Mouse (Mus musculus) frontal cortex, adult (tissue): ENCODE data around the gene Map4k4.

ENCODE experiments used
- ATAC-seq: cut with Nextera tagmentation; 2 replicates; pipeline ENCODE4 v1.9.2; 2017; ENCODE audit warnings: mild to moderate bottlenecking, moderate library complexity, mixed read lengths; ENCODE audit not compliant: low TSS enrichment

Map4k4 gene

DNA sequence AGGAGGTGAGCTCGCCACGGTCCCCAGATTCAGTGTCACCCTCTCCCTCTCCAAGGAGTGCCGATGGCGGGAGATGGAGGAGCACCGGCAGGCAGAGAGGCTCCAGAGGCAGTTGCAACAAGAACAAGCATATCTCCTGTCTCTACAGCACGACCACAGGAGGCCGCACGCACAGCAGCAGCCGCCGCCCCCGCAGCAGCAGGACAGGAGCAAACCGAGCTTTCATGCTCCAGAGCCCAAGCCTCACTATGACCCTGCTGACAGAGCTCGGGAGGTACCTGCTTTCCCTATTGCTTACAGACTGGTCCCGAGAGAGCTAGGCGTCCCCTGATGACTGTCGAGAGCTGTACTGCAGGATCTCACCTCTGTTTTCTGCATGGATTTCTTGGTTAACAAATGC lies 99.8 kb downstream of the Map4k4 start:
- peak; percentile 52 for ATAC-seq

DNA sequence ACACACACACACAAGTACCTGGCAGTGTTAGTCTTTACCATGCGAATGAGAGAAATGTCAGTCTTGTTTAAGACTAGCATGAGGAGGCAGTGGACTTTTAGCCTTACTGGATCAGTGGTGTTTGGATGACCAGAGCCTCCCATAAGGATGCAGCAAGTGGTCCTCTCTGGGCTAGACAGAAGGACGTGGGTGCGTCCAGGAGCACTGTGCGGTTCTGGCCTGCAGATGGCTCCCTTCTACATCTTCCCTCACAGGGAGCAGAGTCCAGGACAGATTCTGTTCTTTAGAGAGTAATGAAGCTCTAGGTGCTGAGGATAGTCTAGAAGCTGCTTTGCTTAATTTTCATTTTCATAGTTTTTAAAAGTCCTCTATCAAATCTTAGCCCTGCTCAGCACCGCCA lies 100.2 kb downstream of the Map4k4 start:
- ATAC-seq: peak; percentile 87

DNA sequence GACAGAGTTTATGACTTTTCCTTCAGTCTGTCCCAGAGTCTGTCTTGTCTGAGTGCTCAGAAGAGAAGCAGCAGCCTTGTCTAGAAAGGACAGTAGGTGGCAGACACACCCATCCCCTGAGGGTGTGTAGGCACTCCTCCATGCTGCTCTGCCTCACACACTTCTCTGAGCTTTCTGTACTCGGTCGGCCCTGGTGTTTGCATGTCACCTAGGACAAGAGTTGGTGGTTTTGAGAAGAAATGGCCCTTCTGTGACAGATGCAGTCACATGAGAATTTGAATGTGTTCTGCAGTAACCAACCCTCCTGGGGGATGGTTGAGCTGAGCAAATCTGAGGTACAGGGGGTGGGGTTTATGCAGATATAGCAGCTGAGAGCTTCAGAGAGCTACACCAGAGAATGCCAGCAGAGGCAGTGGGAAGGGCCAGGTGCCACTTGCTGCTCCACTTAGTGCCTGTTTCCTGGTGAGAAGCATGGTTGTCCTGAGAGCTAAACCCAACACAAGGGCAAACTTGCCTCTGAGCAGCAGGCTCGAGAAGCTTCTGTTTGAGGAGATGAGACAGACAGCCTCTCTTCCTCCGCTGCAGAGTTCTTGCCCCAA lies 101.5 kb downstream of the Map4k4 start:
- ATAC-seq: peak; percentile 58

DNA sequence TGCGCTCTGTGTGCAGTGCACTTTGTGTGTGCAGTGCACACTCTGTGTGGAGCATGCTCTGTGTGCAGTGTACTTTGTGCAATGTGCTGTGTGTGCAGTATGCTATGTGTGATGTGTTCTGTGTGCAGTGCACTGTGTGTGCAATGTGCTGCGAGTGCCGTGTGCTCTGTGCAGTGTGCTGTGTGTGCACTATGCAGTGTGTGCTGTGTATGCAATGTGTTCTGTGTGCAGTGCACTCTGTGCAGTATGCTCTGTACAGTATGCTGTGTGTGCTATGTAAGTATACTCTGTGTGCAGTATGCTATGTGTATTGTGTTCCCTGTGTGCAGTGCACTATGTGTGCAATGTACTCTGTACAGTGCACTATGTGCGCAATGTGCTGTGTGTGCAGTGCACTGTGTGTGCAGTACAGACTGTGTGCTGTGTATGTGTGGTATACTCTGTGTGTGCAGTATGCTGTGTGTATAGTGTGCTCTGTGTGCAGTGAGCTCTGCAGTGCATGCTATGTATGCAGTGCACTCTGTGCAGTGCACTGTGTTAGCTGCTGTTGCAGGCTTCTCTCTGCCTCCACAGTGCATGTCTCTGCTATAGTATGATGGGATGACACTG lies 105.4 kb downstream of the Map4k4 start:
- no peak for ATAC-seq

DNA sequence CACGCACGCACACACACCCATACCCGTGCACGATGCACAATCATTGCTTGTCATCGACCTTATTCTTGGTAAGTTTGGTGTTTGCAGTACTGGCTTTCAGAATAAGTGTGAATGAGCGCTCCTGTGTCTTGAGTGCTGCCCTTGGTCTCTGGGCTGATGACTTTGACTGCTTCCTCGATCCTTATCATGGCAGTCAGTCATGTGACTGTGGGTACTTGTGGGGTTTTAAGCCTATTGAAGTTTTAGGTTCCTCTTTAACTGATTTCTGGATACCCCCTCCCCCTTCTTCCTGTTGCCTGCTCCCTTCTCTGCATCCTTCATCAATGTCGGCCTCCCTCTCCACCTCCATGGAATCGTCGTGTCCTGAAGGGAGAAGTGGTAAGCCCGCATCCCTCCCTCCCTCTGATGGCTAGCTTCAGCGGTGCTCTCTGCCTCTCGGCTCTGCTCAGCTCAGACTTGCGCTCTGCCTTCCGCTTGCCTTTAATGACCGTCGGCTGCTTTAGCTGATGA lies 107.3 kb downstream of the Map4k4 start:
- no peak for ATAC-seq

DNA sequence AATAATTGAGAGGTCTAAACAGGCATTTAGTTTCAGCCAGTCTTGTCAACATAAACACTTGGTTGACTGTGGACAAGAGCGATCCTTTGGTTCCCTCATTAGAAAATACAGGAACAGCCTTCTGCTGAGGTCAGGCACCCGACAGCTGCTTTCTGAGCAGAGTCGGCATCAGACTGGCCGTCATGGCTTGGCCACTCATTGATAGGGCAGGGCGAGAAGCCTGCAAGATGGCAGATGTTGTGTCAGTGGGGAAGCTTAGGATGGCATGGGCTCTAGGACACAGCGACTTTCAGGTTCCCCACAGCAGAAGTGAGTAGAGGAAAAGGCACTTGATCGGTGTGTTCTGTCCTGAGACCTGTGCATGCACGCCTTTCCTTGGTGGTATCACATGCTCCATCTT lies 112.0 kb downstream of the Map4k4 start:
- ATAC-seq: no peak

DNA sequence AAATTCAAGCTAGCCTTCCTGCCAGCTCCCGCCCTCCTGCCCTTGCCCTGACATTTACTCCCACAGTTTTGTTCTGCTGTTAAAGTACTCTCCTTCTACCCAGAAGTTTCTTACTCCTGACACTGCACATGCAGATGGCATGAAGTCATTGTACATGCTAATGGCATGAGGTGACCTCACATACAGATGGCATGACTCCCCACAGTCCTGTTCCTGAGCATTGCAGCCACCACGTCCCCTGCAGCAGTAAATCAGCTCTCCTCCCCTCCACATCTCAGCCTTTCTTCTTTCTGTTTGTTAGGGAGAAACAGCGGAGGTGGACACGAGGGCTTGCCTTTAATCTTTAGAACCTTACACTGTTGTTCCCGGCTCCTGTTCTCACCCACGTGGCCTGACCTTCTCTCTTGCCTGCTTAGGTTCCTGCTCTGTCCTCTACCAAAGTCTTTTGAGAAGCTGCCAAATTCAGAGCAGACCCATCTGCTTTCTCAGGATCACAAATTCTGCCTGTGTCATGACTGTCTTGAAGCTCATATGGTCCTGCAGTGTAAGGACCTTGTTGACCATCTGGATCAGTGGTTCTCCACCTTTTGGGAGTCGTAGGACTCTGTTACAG lies 114.5 kb downstream of the Map4k4 start:
- no peak for ATAC-seq

DNA sequence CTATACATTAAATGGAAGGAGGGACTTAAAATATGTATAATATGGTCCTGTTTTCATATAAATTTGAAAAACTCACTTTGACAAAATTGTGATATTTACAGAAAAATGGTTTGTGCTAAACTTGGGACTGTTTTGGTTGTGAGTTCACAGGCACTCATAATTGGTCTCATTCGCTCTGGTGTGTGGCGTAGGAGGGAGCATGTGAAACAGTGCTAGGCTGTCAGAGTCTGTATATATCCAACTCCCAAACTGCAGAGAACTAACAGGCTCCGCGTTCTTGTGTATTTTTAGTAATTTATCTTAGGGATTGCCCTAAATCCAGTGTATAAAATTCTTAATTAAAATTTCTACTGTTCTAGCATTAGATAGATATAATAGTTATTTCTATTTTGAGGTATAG lies 120.9 kb downstream of the Map4k4 start:
- ATAC-seq: peak; percentile 71

DNA sequence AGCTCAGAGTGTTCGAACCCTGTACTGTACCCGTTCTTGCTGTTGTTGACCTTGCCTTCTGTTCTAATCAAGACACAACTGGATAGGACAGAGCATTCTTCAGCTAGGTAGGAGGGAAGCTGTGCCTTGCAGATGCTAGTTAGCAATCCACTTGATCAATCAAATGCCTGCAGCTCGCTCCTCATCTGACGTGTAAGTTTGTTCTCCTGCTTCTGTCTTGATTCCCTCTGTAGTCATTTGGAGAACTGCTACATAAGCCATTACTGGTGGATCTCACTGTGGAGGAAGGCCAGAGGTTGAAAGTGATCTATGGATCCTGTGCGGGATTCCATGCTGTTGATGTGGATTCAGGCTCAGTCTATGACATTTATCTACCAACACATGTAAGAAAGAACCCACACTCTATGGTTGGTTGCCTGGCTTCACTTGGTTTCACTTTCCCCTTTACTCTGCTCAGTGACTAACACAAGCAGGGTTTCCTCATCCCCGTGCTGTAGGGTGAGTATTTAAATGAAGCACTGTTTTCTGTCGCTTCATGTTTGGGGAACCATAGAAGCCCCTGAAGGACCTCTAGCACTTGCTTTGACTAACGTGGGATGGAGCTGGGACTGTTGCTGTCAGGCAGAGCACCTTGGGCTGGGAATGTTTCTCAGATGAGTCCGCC lies 121.9 kb downstream of the Map4k4 start:
- ATAC-seq: no peak

DNA sequence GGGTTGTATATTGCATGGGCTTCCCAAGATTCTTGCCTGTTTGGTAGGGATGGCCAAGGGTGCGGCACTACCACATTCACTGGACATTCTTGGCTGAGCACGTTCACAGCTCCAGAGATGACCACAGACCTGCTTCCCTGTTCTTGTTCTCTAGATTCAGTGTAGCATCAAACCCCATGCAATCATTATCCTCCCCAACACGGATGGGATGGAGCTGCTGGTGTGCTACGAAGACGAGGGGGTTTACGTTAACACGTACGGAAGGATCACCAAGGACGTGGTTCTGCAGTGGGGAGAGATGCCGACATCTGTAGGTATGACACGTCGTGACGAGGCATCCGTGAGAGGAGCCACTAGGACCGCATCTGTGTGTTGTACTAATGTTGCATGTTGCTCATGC lies 122.5 kb downstream of the Map4k4 start:
- no peak for ATAC-seq

DNA sequence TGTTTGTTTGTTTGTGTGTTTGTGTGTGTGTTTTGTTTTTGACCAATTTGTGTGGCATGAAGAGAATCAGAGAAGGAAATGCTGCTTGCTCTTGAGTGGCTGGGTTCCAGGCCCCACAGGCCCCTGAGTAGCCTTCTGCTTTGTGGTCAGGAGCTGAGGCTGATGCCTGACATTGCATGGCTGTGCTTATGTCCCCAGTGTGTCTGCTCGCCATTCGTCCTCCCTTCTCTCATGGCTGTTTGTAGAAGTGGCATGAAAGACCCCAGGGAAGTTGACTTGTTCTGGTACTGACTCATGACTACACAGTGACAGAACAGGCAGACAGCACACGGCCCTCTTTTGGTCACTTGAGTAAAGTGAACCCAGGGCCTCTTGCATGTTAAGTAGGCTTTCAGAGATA lies 123.0 kb downstream of the Map4k4 start:
- no peak for ATAC-seq

DNA sequence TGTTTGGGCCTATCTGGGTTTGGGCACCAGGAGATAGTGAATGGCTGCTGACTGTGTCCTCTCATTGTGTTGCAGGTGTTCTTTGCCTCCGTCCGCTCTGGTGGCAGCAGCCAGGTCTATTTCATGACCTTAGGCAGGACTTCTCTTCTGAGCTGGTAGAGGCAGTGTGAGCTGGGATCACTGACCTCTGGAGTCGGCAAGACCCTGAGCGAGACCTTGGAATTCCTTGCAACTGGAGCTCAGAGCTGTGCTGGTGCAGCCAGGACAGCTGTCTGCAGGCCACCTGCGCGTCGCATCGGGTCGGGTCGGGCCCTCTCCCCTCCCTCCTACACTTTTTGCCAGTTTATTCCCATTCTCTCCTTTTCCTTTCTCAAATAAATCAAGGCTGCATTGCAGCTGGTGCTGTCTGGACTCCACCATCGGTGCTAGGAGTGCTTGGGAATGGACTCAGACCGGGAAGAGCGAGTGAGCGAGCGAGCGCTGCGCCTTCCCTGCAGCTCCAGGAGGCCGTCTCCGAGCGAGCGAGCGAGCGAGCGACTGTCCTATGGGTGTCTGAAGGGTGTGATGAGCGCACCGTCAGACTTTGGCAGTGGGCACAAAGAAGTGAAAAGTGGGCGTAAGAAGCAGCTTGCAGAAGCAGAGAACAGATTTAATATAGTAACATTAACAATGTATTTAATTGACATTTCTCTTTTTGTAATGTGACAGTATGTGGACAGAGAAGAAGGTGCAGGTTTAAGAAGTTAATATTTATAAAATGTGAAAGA lies 124.0 kb downstream of the Map4k4 start:
- ATAC-seq: peak; percentile 84

DNA sequence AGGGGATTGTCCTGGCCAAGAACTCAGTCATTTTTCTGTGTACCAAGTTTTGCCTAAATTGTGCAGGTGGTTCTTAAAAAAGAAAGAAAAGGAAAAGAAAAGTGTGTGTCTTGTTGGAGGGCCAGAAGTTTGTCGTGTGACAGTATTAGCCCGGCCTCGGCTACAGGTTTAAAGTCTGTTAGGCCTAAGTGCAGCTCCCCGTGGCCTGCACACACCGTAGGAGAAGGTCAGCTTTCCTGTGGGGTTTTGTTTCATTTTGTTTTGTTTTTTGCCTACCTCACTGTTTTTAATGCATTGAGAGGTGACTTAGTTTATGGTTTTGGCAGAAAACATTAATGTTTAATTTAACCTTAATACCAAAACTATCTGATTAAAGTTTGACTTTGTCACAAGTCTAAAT lies 124.7 kb downstream of the Map4k4 start:
- no peak for ATAC-seq

DNA sequence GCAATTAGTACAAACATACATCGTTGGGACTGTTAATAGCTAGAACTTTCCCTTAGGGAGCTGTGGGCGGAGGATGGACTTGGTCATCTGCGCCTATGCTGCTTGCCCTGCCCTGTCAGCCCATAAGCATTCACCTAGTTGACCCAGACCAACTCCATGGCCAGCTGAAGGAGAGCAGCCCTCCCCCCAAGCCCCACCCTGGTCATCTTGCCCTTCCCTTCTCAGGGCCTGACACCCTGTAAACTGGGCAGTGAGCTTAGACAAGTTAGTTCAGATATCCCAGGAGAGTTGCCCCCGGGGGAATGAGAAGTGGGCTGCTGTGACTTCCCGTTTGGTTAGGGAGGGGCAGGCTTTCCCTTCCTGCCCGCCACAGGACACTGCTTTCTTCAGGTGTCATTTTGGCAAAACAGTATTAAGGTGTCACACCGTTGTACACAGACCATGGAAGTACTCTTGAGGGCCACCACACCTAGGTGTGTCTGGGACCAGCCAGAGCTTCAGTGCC lies 126.5 kb downstream of the Map4k4 start:
- no peak for ATAC-seq

DNA sequence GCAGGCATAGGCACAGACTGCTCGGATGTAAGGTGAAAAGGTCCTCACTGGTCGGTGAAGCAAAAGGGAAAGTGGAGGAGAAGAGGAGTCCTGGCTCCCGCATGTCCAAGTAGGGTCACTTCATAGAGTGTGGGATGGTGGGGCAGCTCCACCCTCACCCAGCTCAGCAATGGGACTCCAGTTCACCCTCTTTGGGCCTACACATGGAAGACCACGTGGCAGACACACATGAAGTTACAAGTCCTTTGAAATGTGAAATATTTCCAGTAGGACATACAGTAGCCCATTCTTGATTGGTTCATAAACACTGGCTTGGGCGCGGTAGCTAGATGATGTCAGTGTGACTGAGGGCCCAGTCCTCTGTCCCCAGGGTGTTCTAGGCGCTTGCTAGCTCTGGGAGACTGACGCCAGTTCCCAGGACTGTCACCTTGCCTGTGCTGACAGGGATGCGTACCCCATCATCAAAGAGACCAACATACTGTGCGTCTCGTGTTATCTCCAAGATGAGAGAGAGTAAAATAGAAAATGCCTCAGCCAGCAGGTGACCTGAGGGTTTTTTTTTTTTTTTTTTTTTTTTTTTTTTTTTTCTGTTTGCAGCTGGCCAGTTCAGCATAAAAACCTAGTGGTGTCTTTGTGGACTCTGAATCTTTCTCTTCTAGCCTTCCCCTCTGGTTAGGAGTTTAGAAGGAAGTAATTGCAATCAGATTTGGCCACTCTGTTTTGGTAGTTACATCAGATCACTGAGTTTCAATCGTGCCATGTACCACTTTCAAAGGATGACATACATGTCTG lies 127.7 kb downstream of the Map4k4 start:
- no peak for ATAC-seq

DNA sequence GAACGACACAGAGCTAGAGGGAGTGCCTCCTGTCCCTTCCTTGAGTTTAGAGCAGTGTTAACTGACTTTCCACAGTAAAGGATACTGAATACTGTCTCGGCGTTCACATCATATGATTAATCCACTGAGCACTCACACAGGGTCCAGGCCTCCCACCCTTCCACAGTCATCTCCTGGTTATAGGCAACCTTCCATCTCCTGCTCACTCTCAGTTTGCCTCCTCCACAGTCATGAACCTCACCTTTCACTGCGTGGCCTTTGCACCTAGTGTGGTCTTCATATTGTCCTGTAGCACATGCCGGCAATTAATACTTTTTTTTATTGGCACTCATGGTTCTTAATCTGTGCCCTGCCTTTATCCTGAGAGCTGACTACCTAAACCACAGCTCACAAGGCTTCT lies 128.9 kb downstream of the Map4k4 start:
- no peak for ATAC-seq

DNA sequence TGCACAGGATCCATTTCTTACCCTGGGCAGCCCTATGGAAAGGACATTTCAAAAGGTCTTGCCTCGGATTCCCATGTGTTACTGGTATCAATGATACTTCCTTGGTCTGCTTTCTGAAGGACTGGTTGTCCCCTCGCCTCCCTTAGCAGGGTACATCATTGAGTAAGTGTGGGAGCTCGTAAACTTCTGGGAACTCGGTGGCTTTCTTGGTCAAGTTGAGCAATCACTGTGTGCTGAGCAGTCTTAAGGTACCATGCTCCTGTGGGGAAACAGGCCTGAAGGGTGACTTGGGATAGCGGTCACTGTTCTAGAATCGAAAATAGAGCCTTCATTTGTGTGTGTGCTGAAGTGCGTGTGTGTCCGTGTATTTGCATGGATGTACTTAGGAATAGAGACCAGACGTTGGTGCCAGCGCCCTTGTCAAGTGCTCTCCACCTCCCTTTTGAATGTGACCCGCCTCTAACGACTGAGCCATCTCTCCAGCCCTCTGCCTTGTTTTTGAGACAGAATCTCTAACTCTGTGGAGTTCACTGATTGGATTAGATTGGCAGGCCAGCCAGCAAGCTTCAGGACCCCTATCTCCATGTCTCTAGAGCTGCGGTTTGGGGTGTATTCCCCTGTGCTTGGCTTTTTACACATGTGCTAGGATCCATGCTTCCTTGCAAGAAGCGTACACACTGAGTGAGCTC lies 129.7 kb downstream of the Map4k4 start:
- ATAC-seq: no peak

DNA sequence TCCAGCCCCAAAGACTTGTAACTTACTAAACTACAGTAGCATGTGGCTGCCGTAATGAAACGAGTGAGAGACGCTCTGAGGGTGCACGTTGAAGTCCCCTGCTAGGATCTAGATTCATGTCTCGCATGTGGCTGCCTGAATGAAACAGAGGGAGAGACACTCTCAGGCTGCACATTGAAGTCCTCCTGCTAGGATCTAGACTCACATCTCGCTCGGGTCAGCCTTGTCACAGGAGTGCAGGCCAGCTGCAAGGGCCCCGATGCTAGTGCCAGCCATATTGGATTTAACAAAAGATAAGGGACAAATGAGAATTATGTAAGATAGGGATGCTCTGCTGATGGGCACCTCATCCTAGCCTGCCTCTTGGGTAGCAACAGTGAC lies 130.3 kb downstream of the Map4k4 start:
- ATAC-seq: no peak

DNA sequence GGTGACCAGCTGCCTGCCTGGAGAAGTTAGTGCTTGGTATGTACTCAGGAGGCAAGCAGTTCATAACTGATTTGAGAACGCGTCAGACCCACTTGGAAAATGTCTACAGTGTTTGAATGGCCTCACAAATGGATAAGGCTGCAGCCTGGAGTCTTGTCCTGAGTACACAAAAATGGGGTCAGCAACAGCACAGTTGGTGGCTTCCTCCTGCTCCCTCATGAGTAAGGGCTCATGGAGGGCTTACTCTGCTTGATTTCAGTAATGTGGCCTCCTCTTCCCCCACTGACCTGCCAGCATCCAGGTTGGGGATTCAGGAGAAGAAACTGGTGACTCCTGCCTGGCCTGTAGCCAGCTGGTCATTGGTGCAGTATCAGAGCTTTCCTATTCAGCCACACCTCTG lies 130.9 kb downstream of the Map4k4 start:
- no peak for ATAC-seq

DNA sequence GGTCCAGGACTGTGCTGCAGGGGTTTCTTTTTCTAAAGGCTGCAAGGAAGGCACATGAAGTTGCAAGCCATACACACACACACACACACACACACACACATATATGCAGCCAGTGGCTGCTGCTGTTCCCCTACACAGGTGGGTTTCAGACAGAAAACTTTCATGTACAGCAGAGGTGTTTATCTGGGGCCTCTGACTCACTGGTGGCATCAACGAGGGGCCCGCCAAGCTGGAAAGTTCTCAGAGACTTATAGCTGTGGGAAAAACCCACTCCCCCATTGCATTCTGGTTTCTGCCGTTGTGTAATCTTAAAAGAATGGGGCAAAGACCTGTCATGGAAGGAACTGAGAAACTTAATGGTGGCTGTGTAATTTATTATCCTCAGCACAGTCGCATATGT lies 132.6 kb downstream of the Map4k4 start:
- no peak for ATAC-seq
